Mouse (Mus musculus) kidney, adult 2 months (tissue): ENCODE results near the gene Btbd2.

Experiments used
- CTCF ChIP-seq: fragments of 200-500 bp; conservative IDR thresholded peaks from 2 replicates; pipeline ENCODE4 v1.5.1; 2011; ENCODE audit warnings: low read depth, mild to moderate bottlenecking, control low read depth, low read length, moderate library complexity, mixed read lengths; ENCODE audit not compliant: insufficient read depth, insufficient read length
- POLR2A ChIP-seq: fragments of 200-500 bp; IDR thresholded peaks from one replicate; pipeline ENCODE4 v1.6.1; 2011; ENCODE audit warnings: low read depth, low read length, control low read depth

DNA sequence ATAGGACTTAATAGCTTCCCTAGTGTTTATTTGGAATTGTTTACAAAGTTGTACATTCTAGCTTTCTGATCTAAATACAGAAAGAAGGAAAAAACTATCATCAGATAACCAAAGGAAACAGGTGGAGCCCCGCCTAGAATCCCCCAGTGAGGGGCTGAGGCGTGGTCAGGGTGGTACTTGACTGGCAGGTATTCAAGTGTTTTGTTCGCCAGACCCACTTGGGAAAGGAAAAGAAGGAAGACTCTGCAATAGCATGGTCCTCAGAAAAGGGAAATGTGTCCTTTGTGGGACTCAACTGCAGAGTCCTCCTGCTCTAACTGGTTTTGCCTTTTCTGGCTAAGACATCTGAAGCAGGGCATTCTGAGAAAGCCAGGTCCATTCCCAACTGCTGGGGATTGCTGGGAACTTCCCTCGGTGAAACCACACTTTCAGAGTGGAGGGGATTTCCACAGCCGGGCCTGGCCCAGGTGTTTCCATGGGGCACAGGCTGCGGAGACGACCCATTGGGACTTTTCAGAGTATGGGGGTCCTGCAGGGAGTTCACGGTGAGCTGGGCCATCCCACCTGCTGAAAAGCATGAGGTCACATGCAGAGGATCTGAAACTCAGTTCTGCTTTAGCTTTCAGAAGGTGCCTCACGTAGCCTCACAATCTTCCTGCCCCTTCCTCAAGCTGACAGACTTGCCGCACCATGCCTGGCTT, 39.1 kb upstream of the Btbd2 start:
- TF ChIP-seq CTCF (no peak), POLR2A (no peak)
